Mouse (Mus musculus): ENCODE data around the gene Kdm5a. TPM values are rescaled to one million over a fixed set of nuclear protein-coding genes. Genes with fewer than 3 reads are reported as not detected.

The Kdm5a gene
- total and polyA plus RNA-seq, 3 experiments = 3.4 to 28.8 (median 27.6) TPM

DNA sequence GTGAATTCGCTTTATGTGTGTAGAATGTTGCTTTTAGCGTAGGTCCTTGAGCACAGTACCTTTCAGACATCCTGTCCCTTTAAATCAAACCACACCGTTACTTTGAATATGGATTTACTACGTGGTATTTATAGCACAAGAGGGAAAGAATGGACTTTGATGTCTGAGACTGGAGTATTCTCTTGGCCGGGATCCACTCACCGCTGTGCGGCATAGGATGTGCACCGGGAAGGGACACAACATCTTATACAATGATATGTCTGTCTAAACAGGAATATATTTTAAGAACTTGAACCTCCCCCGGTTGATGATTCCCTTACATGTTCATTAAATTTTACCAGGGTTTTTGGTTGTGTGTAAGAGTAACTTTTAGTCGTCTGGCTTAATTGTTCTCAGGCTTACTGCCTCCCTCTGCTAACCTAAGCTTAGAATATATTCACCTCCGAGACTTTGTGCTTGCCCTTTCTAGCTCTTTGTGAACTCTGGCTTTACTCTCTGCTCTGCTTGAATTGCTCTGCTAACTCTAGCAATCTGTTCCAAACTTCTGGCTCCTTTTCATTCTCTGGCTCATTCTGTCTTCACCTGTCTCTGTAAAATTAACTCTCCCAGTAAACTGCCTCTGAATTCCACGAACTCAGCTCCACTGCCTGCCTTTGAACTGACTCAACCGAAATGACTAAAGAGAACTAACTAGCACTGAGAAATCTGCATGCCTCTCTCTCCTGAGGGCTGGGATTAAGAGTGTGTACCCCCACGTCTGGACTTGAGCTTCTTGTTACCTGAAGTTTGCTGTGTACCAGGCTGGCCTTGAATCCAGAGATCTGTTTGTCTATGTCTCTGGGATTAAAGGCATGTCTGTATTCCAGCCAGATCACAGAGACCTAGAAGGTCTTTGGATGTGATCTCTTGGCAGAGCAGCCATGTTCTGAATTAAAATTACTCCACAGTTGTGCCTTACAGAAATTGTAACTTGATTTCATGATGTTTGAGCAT is 79.7 kb downstream of the Kdm5a start:
- Histone ChIP-seq H3K27ac (no peak overlapping the region), H3K27me3 (ENCODE audit: control insufficient read depth, insufficient read depth, low read length) (no peaks in the 10 kb centered on the region), H3K4me1 (ENCODE audit: control insufficient read depth, insufficient read depth, low read length) (no peaks in the 10 kb centered on the region), H3K36me3 (ENCODE audit: control insufficient read depth, insufficient read depth, low read length) (peaks cover 7% of the 10 kb centered on the region), H3K9ac (ENCODE audit: low read depth, low read length) (no peak overlapping the region), H3K4me3 (no peak overlapping the region), H3K79me2 (replicated peaks; ENCODE audit: control insufficient read depth, insufficient read depth, low read length) (no peaks in the 10 kb centered on the region)
- no peak for DNase-seq
- WGBS = 50% methylated on average over 14 of the region's 14 CpGs
- TF ChIP-seq EP300 (IDR thresholded peaks at IDR 0.05; ENCODE audit: insufficient read depth, low read depth, low read length) (no peak), CTCF (IDR thresholded peaks at IDR 0.05) (no peak), POLR2A (IDR thresholded peaks at IDR 0.05; ENCODE audit: insufficient read depth, low read depth, low read length) (no peak)
- intact Hi-C loops (cut with DNase I) = no loop called here

DNA sequence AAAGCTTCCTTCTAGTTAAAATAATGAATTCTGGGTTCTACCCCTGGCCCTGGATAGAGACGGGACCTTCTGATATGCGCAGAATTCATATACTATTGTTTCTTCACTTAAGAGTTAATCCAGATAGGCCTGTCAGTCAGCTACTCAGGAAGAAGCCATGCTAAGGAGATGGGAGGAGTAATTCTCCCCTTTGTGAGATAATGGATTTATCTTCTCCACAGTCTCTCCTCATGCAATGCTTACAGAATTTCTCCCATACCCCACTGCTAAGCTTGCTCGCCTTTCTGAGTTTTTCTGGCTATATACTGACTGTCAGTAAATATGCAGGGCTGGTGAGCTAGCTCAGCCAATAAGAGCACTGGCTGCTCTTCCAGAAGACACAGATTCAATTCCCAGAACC is 86.3 kb downstream of the Kdm5a start:
- no peak overlapping the region for H3K27ac ChIP-seq
- H3K79me2 ChIP-seq (replicated peaks; ENCODE audit: control insufficient read depth, insufficient read depth, low read length) = no peaks in the 10 kb centered on the region
- TF ChIP-seq EP300 (IDR thresholded peaks at IDR 0.05; ENCODE audit: insufficient read depth, low read depth, low read length) (no peak), CTCF (IDR thresholded peaks at IDR 0.05) (no peak), POLR2A (IDR thresholded peaks at IDR 0.05; ENCODE audit: insufficient read depth, low read depth, low read length) (no peak)
- H3K4me3 ChIP-seq = no peak overlapping the region
- no peaks in the 10 kb centered on the region for H3K36me3 ChIP-seq (ENCODE audit: control insufficient read depth, insufficient read depth, low read length)
- intact Hi-C loops (cut with DNase I) = no loop called here
- WGBS = 86% methylated on average over 3 of the region's 3 CpGs
- peaks cover 3% of the 10 kb centered on the region for H3K4me1 ChIP-seq (ENCODE audit: control insufficient read depth, insufficient read depth, low read length)
- no peak overlapping the region for H3K9ac ChIP-seq (ENCODE audit: low read depth, low read length)
- no peak for DNase-seq
- no peaks in the 10 kb centered on the region for H3K27me3 ChIP-seq (ENCODE audit: control insufficient read depth, insufficient read depth, low read length)

DNA sequence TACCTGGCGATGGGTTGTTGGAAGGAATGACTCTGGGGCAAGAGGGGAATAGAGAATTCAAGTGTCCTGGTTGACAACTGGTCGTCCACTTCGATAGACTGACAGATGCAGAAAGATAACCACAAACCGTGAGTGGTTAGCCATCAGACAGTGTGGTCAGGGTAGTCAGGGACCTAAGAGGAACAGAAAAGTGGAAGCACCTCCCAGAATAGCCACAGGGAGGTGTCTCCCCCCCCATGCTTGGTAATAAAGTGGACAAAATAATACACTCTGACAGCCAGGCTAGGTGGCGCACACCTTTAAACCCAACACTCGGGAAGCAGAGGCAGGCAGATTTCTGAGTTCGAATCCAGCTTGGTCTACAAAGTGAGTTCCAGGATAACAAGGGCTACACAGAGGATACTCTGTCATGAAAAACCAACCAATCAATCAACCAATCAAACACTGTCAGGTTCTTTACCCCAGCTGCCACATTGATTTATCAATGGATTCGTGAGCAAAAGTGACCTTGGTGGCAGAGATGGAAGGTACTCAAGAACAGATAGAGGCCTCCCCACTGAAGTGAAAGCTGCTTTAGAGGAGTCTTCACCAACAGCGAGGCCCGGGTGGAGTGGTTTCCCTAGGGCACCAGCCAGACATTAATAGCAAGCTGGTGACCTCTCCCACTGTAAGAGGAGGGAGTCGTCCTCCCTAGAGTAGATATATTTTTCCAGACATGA is 88.6 kb downstream of the Kdm5a start:
- DNase-seq = no peak
- no peaks in the 10 kb centered on the region for H3K36me3 ChIP-seq (ENCODE audit: control insufficient read depth, insufficient read depth, low read length)

DNA sequence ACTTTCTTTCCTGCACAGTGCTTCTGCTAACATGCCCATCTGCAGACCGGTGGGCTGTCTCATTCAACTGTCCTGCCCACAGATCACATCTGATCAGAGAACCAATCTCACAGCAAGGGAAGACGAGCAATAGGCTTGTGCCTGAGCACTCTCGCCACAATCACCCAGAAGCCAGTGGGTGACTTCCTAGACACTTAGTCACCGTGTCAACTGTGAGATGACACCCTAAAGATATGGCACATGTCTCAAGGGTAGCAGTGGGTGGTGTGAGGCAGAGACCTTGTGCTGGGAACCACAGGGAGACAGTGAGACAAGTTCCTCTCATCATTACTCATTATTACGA is 89.2 kb downstream of the Kdm5a start:
- no peak overlapping the region for H3K27ac ChIP-seq
- intact Hi-C loops (cut with DNase I) = no loop called here
- WGBS = 71% methylated on average over 5 of the region's 5 CpGs
- peaks cover 3% of the 10 kb centered on the region for H3K4me1 ChIP-seq (ENCODE audit: control insufficient read depth, insufficient read depth, low read length)
- no peak for DNase-seq
- TF ChIP-seq CTCF (IDR thresholded peaks at IDR 0.05) (no peak), POLR2A (IDR thresholded peaks at IDR 0.05; ENCODE audit: insufficient read depth, low read depth, low read length) (no peak), EP300 (IDR thresholded peaks at IDR 0.05; ENCODE audit: insufficient read depth, low read depth, low read length) (no peak)
- no peaks in the 10 kb centered on the region for H3K79me2 ChIP-seq (replicated peaks; ENCODE audit: control insufficient read depth, insufficient read depth, low read length)
- no peak overlapping the region for H3K9ac ChIP-seq (ENCODE audit: low read depth, low read length)
- no peak overlapping the region for H3K4me3 ChIP-seq
- H3K27me3 ChIP-seq (ENCODE audit: control insufficient read depth, insufficient read depth, low read length) = no peaks in the 10 kb centered on the region
- no peaks in the 10 kb centered on the region for H3K36me3 ChIP-seq (ENCODE audit: control insufficient read depth, insufficient read depth, low read length)

More for the DNA sequence above, 88.6 kb downstream of the Kdm5a start:
- H3K4me1 ChIP-seq (ENCODE audit: control insufficient read depth, insufficient read depth, low read length) = peaks cover 3% of the 10 kb centered on the region
- TF ChIP-seq CTCF (IDR thresholded peaks at IDR 0.05) (no peak), EP300 (IDR thresholded peaks at IDR 0.05; ENCODE audit: insufficient read depth, low read depth, low read length) (no peak), POLR2A (IDR thresholded peaks at IDR 0.05; ENCODE audit: insufficient read depth, low read depth, low read length) (no peak)
- no peaks in the 10 kb centered on the region for H3K79me2 ChIP-seq (replicated peaks; ENCODE audit: control insufficient read depth, insufficient read depth, low read length)
- no peaks in the 10 kb centered on the region for H3K27me3 ChIP-seq (ENCODE audit: control insufficient read depth, insufficient read depth, low read length)
- 79% methylated on average over 11 of the region's 11 CpGs for WGBS
- no peak overlapping the region for H3K9ac ChIP-seq (ENCODE audit: low read depth, low read length)
- H3K27ac ChIP-seq = no peak overlapping the region
- no peak overlapping the region for H3K4me3 ChIP-seq
- intact Hi-C loops (cut with DNase I) = no loop called here

DNA sequence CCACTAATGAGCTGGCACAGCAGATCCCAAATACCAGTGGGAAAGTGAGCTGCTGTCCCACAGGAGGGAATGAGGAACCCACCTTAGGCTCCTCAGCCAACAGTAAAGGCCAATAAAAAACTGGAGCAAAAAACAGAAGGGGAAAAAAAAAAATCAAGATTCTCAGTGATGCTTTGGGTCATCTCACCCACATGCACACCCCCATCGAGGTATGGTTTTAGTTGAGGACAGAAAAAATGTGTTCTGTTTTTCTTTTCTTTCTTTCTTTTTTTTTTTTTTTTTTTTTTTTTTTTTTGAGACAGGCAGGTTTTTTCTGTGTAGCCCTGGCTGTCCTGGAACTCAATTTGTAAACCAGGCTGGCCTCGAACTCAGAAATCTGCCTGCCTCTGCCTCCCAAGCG is 89.6 kb downstream of the Kdm5a start:
- no peak overlapping the region for H3K9ac ChIP-seq (ENCODE audit: low read depth, low read length)
- H3K27me3 ChIP-seq (ENCODE audit: control insufficient read depth, insufficient read depth, low read length) = no peaks in the 10 kb centered on the region
- no peak for DNase-seq
- no peak overlapping the region for H3K27ac ChIP-seq
- intact Hi-C loops (cut with DNase I) = no loop called here
- TF ChIP-seq POLR2A (IDR thresholded peaks at IDR 0.05; ENCODE audit: insufficient read depth, low read depth, low read length) (no peak), CTCF (IDR thresholded peaks at IDR 0.05) (no peak), EP300 (IDR thresholded peaks at IDR 0.05; ENCODE audit: insufficient read depth, low read depth, low read length) (no peak)
- WGBS = 93% methylated on average over 3 of the region's 3 CpGs
- H3K4me3 ChIP-seq = no peak overlapping the region
- H3K4me1 ChIP-seq (ENCODE audit: control insufficient read depth, insufficient read depth, low read length) = peaks cover 3% of the 10 kb centered on the region
- H3K36me3 ChIP-seq (ENCODE audit: control insufficient read depth, insufficient read depth, low read length) = no peaks in the 10 kb centered on the region
- H3K79me2 ChIP-seq (replicated peaks; ENCODE audit: control insufficient read depth, insufficient read depth, low read length) = no peaks in the 10 kb centered on the region
